In the genomic region with DNA sequence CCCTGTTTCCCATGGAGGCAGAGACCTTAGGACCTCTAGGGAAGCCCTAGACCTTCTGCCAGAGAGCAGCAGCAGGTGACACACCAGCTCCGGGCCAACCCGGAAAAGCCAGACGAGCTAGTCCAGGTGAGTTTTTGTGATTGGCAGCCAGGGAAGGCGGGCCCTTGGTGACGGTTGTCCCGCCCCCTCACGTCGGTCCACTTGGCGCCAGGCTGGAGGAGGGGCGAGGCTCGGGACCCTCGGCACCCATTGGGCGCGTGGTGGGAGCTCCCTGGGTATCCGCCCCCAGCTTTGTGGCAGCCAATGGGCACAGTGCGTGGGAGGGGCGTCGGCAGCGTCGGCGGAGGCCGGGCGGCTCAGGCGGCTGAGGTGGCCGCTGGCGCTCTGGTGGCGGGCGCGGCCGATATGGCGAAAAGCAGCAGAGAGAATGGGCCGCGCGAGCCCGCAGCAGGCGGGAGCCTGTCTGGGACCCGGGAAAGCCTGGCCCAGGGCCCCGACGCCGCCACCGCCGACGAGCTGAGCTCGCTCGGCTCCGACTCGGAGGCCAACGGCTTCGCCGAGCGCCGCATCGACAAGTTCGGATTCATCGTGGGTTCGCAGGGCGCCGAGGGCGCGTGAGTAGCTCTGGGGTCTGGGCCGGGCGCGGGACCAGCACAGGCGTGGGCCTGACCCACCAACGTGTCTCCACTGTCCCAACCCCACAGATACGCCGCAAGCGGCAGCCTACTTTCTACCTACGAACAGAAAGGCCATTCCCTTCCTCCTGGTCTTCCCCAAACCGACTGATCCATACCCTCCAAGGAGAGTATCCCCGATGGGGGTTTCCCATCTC, we compare ENCODE assay signal across 7 mouse cellular contexts. TPM values are rescaled to one million over a fixed set of nuclear protein-coding genes. Genes with fewer than 3 reads are reported as not detected.
A peak's percentile ranks its signal among the peaks of the same experiment; 100 is the strongest.
DNase-seq lines count a peak whose midpoint lies in the region; ATAC-seq lines count a peak whose summit lies in the region.

A gene (plus strand): TSS at position 304 of the 832 bp plus-strand sequence.

- under 1% methylated on average over 47 of the region's 71 CpGs for whole genome bisulfite sequencing in embryonic facial prominence, embryonic 11.5 days
- under 1% methylated on average over 71 of the region's 71 CpGs for WGBS in limb, embryonic 10.5 days
- WGBS in midbrain, embryonic 13.5 days: under 1% methylated on average over 70 of the region's 71 CpGs

- H3K9ac ChIP-seq in embryonic facial prominence, embryonic 11.5 days (replicated peaks; ENCODE audit: low read length): peak within 1 kb of the TSS; percentile 87
- H3K9ac ChIP-seq in midbrain, embryonic 13.5 days (replicated peaks): peak within 1 kb of the TSS; percentile 95

- H3K4me2 ChIP-seq in embryonic facial prominence, embryonic 11.5 days (ENCODE audit: low read depth, low read length): peak within 1 kb of the TSS; percentile 90
- H3K4me2 ChIP-seq in midbrain, embryonic 13.5 days (replicated peaks): peak within 1 kb of the TSS; percentile 87

- no peak within 1 kb of the TSS for H3K27ac ChIP-seq in embryonic facial prominence, embryonic 11.5 days (replicated peaks; ENCODE audit: low read depth, low read length)
- peak within 1 kb of the TSS; percentile 91 for H3K27ac ChIP-seq in limb, embryonic 10.5 days
- peak within 1 kb of the TSS; percentile 64; the same call in 1 of the 2 replicates for H3K27ac ChIP-seq in midbrain, embryonic 13.5 days

- H3K27me3 ChIP-seq in embryonic facial prominence, embryonic 11.5 days (ENCODE audit: control insufficient read depth, insufficient read depth, low read length): no peaks in the 10 kb centered on the region
- 0 out of 2 replicates have a peak, but pooled peaks cover 6% of the 10 kb centered on the region for H3K27me3 ChIP-seq in limb, embryonic 10.5 days (ENCODE audit: low read depth, poor library complexity, severe bottlenecking)
- no peaks in the 10 kb centered on the region for H3K27me3 ChIP-seq in midbrain, embryonic 13.5 days

- no peaks in the 10 kb centered on the region; the same call in 1 of the 2 replicates for H3K36me3 ChIP-seq in embryonic facial prominence, embryonic 11.5 days (replicated peaks; ENCODE audit: control insufficient read depth, insufficient read depth, low read depth, low read length)
- H3K36me3 ChIP-seq in limb, embryonic 10.5 days: peaks cover 21% of the 10 kb centered on the region
- H3K36me3 ChIP-seq in midbrain, embryonic 13.5 days: peaks cover 19% of the 10 kb centered on the region

- ATAC-seq in embryonic facial prominence, embryonic 11.5 days (replicated peaks; ENCODE audit: insufficient number of reproducible peaks, low FRiP score, low TSS enrichment, low read depth): peak; percentile 99
- peak; percentile 100 for ATAC-seq in granulocyte monocyte progenitor cell, adult 5-6 weeks (replicated peaks; ENCODE audit: poor library complexity, severe bottlenecking)
- peak; percentile 100 for ATAC-seq in midbrain, embryonic 13.5 days

- peak within 1 kb of the TSS; percentile 83 for H3K4me3 ChIP-seq in embryonic facial prominence, embryonic 11.5 days (ENCODE audit: low read depth, low read length)
- peak within 1 kb of the TSS; percentile 91 for H3K4me3 ChIP-seq in limb, embryonic 10.5 days
- H3K4me3 ChIP-seq in midbrain, embryonic 13.5 days (replicated peaks): peak within 1 kb of the TSS; percentile 83

- no peaks in the 10 kb centered on the region for H3K9me3 ChIP-seq in embryonic facial prominence, embryonic 11.5 days (replicated peaks; ENCODE audit: control insufficient read depth, low read length)
- H3K9me3 ChIP-seq in limb, embryonic 10.5 days (replicated peaks): no peaks in the 10 kb centered on the region
- H3K9me3 ChIP-seq in midbrain, embryonic 13.5 days: no peaks in the 10 kb centered on the region

- no peaks in the 10 kb centered on the region; the same call in none of the 2 replicates for H3K4me1 ChIP-seq in embryonic facial prominence, embryonic 11.5 days (ENCODE audit: control insufficient read depth, insufficient read depth, low read length)
- H3K4me1 ChIP-seq in limb, embryonic 10.5 days: peaks cover 26% of the 10 kb centered on the region
- H3K4me1 ChIP-seq in midbrain, embryonic 13.5 days (replicated peaks): peaks cover 14% of the 10 kb centered on the region

- DNase-seq in adrenal gland, postnatal 14 days: peak; percentile 99
- DNase-seq in embryonic facial prominence, embryonic 11.5 days (ENCODE audit: low spot score): peak; percentile 99
- peak; percentile 99 for DNase-seq in kidney, adult 11 months
- peak; percentile 97 for DNase-seq in limb, embryonic 10.5 days (ENCODE audit: low spot score)
- peak; percentile 98 for DNase-seq in spleen, adult 12 weeks (ENCODE audit: low spot score)

RNA-seq across cellular contexts. Expression of the gene that starts here (rescaled TPM):
- total RNA-seq in adrenal gland, postnatal 14 days (2021): 15.6 and 18.2 TPM in 2 replicates
- polyA plus RNA-seq in embryonic facial prominence, embryonic 11.5 days (2014; fragmentation: Nextera tagmentation; extraction: Ambion mirVana): 15.9 and 18.1 TPM in 2 replicates
- 2.9 and 5.2 TPM in 2 replicates for total RNA-seq in granulocyte monocyte progenitor cell, adult 5-6 weeks (2014; fragmentation: Nextera tagmentation)
- total RNA-seq in granulocyte monocyte progenitor cell, adult 5-6 weeks (2017): 5.4 and 9.7 TPM in 2 replicates
- polyA plus RNA-seq in limb, embryonic 10.5 days (2016; fragmentation: Nextera tagmentation; extraction: Ambion mirVana): 27.4 and 37.4 TPM in 2 replicates
- 24.2 and 24.6 TPM in 2 replicates for polyA plus RNA-seq in midbrain, embryonic 13.5 days (2015; fragmentation: Nextera tagmentation; extraction: Ambion mirVana)
